Mouse (Mus musculus) lung, postnatal 0 days (tissue): ENCODE results near the gene Zranb3. TPM values are rescaled to one million over a fixed set of nuclear protein-coding genes. Genes with fewer than 3 reads are reported as not detected.
A peak's percentile ranks its signal among the peaks of the same experiment; 100 is the strongest.
"Not testable (repeated sequence)": the region's sequence is repeated elsewhere in the genome, so short reads cannot be mapped to it uniquely, and the experiment has no call there.

Experiments used
- ATAC-seq: fragments of 200-750 bp; cut with Nextera tagmentation; 2 replicates; pipeline ENCODE4 v1.8.0; 2017; ENCODE audit warnings: moderate library complexity
- DNase-seq: peaks from one replicate; pipeline ENCODE4 v3.0.0-alpha.2; 2016; ENCODE audit warnings: low spot score
- H3K27ac ChIP-seq: fragments of 300-500 bp; sonication (generic); 2 replicates; pipeline ENCODE4 v1.5.1; 2014; ENCODE audit warnings: antibody characterized with exemption, mild to moderate bottlenecking, low read length, mixed read lengths
- H3K27me3 ChIP-seq: fragments of 300-500 bp; sonication (generic); replicated peaks from 2 replicates; pipeline ENCODE4 v1.6.1; 2014; ENCODE audit warnings: low read length, mixed read lengths; ENCODE audit not compliant: insufficient read depth
- H3K36me3 ChIP-seq: fragments of 300-500 bp; sonication (generic); 2 replicates; pipeline ENCODE4 v1.6.1; 2014; ENCODE audit warnings: low read length, mixed read lengths; ENCODE audit not compliant: insufficient read depth
- H3K4me1 ChIP-seq: fragments of 300-500 bp; sonication (generic); 2 replicates; pipeline ENCODE4 v1.6.1; 2014; ENCODE audit warnings: antibody characterized with exemption, low read depth, low read length, mixed read lengths; ENCODE audit not compliant: insufficient read depth
- H3K4me2 ChIP-seq: fragments of 300-500 bp; sonication (generic); replicated peaks from 2 replicates; pipeline ENCODE4 v1.6.1; 2014; ENCODE audit warnings: low read depth, mild to moderate bottlenecking, low read length, moderate library complexity, mixed read lengths
- H3K4me3 ChIP-seq: fragments of 300-500 bp; sonication (generic); 2 replicates; pipeline ENCODE4 v1.5.1; 2014; ENCODE audit warnings: low read depth, low read length
- H3K9ac ChIP-seq: fragments of 300-500 bp; sonication (generic); replicated peaks from 2 replicates; pipeline ENCODE4 v1.6.1; 2014; ENCODE audit warnings: low read depth, mild to moderate bottlenecking
- H3K9me3 ChIP-seq: fragments of 300-500 bp; sonication (generic); 2 replicates; pipeline ENCODE4 v1.6.1; 2016; ENCODE audit warnings: low read length, mixed read lengths
- CTCF ChIP-seq: IDR thresholded peaks from 2 replicates; pipeline ENCODE4 v1.5.1; 2016; ENCODE audit warnings: antibody characterized with exemption, mild to moderate bottlenecking
- EP300 ChIP-seq: IDR thresholded peaks from 2 replicates; pipeline ENCODE4 v1.6.1; 2016; ENCODE audit warnings: antibody characterized with exemption, mild to moderate bottlenecking, control low read depth
- WGBS: fragments of 180-500 bp; shearing (Covaris S2); extraction: QIAGEN DNeasy Blood & Tissue Kit; methylation state at CpG from one replicate; pipeline ENCODE4 v1.1.7; 2014; 5-methylcytosine and 5-hydroxymethylcytosine counted together
- polyA plus RNA-seq: library from polyadenylated mRNA; unstranded; fragments of >200 nt; fragmentation: Nextera tagmentation; extraction: Ambion mirVana; gene quantifications from 2 replicates; pipeline ENCODE4 v1.2.1, GENCODE M21; 2015

The Zranb3 gene
- polyA plus RNA-seq, 1 experiment from 2014 or later: 1.0 TPM

GRCm38 (mm10) chr1:127958801-127959200 is 144.0 kb downstream of the Zranb3 start:
- H3K4me3 ChIP-seq: no peak overlapping the region
- H3K27ac ChIP-seq: no peak overlapping the region
- DNase-seq (no peak), ATAC-seq (peak; percentile 43; the same call in 1 of the 2 replicates)
- TF ChIP-seq EP300 (no peak), CTCF (no peak)
- no peaks in the 10 kb centered on the region for H3K4me1 ChIP-seq
- H3K9ac ChIP-seq: no peak overlapping the region
- H3K9me3 ChIP-seq: no peaks in the 10 kb centered on the region
- 33% methylated on average over 5 of the region's 5 CpGs for WGBS
- H3K4me2 ChIP-seq: no peak overlapping the region
- H3K27me3 ChIP-seq: no peaks in the 10 kb centered on the region
- H3K36me3 ChIP-seq: no peaks in the 10 kb centered on the region

DNA sequence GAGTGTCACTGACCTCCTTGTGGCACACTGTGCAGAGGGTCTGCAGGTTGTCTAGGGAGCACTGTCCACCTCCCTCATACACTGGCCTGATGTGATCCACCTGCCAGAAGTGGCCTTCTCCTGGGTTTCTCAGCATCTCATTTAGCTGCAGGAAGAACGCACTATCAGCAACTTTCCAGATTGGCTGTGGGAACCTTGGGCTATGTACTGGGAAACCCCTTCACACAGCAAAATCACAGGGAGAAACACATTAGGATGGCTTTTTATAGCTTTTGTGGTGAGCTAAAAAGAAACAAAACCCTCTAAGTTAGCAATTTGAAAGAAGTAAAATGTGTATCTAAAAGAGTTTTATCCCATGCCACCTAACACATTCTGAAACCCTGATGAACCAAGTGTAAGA is 146.3 kb downstream of the Zranb3 start:
- 86% methylated on average over 1 of the region's 1 CpGs for WGBS
- Histone ChIP-seq H3K4me2 (no peak overlapping the region), H3K36me3 (no peaks in the 10 kb centered on the region), H3K4me3 (no peak overlapping the region), H3K9me3 (no peaks in the 10 kb centered on the region), H3K4me1 (no peaks in the 10 kb centered on the region), H3K27ac (no peak overlapping the region), H3K27me3 (no peaks in the 10 kb centered on the region), H3K9ac (no peak overlapping the region)
- no peak for DNase-seq
- ATAC-seq: no peak
- TF ChIP-seq EP300: no peak
- TF ChIP-seq CTCF: no peak

DNA sequence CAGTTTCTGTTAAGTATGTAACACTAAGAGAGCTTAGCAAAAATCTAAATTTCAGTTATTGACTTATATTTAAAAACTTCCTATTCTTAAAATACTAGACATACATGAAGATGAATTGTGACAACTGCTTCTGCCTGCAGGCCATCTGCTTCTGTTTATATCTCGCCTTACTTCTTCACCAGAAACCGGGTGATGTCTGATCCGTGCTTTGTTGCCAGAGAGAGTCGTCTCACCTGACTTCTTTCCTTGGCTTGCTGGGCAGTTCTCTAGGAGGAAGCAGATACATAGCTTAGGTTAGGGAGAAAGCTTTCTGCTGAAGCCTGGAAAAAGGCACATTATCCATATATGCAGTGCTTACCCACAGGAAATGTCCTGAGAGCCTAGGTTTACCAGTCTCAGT is 148.0 kb downstream of the Zranb3 start:
- Histone ChIP-seq H3K9ac (no peak overlapping the region), H3K27me3 (no peaks in the 10 kb centered on the region), H3K4me2 (no peak overlapping the region), H3K27ac (no peak overlapping the region), H3K36me3 (no peaks in the 10 kb centered on the region), H3K9me3 (no peaks in the 10 kb centered on the region), H3K4me3 (no peak overlapping the region), H3K4me1 (no peaks in the 10 kb centered on the region)
- TF ChIP-seq CTCF: no peak
- DNase-seq: no peak
- ATAC-seq: no peak
- WGBS: 53% methylated on average over 4 of the region's 4 CpGs

- H3K27me3 ChIP-seq, H3K9ac ChIP-seq, H3K4me1 ChIP-seq, ATAC-seq, H3K27ac ChIP-seq, H3K4me2 ChIP-seq, DNase-seq, H3K36me3 ChIP-seq, H3K9me3 ChIP-seq, H3K4me3 ChIP-seq: not testable (repeated sequence)
- 65% methylated on average over 4 of the region's 4 CpGs for WGBS
Observed at GRCm38 (mm10) chr1:127954198-127954597, 148.6 kb downstream of the Zranb3 start.

- no peaks in the 10 kb centered on the region for H3K36me3 ChIP-seq
- DNase-seq: no peak
- WGBS: 81% methylated on average over 4 of the region's 4 CpGs
- H3K4me3 ChIP-seq: no peak overlapping the region
- H3K9ac ChIP-seq: no peak overlapping the region
- H3K27ac ChIP-seq: no peak overlapping the region
- no peak for ATAC-seq
- H3K4me2 ChIP-seq: no peak overlapping the region
- H3K9me3 ChIP-seq: no peaks in the 10 kb centered on the region
- TF ChIP-seq EP300 (no peak), CTCF (no peak)
- H3K27me3 ChIP-seq: no peaks in the 10 kb centered on the region
- no peaks in the 10 kb centered on the region for H3K4me1 ChIP-seq
Observed at GRCm38 (mm10) chr1:127952276-127952675, 150.6 kb downstream of the Zranb3 start.

DNA sequence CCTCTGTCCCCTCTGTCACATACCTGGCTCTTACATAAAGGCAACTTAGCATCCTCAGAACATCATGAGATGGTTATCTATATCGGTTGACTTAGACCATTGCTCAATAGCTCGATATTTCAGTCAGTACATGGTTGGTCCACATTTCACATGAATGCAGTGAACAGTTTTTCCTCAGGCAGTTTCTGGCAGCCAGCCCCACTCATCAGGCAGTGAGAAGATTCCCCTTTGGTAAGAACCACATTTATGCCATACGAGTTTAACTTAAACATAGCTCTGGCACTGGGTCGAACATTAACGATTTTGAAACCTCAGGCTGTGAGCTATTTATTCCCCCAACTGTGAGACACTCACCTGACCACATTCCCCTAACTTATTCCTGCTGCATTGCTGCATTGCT is 154.1 kb downstream of the Zranb3 start:
- no peak overlapping the region for H3K4me2 ChIP-seq
- no peak for ATAC-seq
- no peak overlapping the region for H3K27ac ChIP-seq
- no peak overlapping the region for H3K4me3 ChIP-seq
- H3K4me1 ChIP-seq: no peaks in the 10 kb centered on the region
- no peak for DNase-seq
- no peaks in the 10 kb centered on the region; the same call in none of the 2 replicates for H3K36me3 ChIP-seq
- H3K9me3 ChIP-seq: no peaks in the 10 kb centered on the region
- no peaks in the 10 kb centered on the region for H3K27me3 ChIP-seq
- 51% methylated on average over 5 of the region's 5 CpGs for WGBS
- TF ChIP-seq CTCF (no peak), EP300 (no peak)
- no peak overlapping the region for H3K9ac ChIP-seq

DNA sequence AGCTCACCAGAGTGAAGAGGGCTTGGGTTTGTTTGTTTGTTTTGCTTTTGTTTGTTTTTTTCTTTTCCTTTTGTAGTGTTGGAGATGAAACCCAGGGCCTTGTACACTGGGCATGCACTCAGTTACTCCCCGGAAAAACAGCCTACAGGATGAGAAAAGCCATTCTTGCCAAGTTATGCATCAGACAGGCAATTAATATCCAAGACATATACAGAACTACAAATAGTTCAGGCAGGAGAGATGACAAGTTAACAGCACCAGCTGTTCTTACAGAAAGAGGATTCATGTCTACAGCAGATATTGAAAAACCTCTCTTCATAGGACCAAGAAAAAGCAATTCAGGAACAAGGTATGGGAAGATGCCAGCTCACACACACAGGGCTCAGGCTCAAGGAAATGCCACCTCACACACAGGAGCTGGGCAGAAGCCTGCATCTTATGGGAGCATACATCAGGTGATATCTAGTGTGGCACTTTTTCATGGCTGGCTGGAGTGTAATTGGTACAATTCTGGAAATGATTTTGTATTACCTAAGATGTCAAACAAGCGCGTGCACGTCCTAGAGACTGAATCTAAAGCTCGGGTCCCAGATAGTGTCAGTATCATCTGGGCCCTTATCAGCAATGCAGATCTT is 156.1 kb downstream of the Zranb3 start:
- WGBS: 64% methylated on average over 5 of the region's 5 CpGs
- H3K9me3 ChIP-seq: no peaks in the 10 kb centered on the region
- DNase-seq: peak; percentile 24
- no peak overlapping the region for H3K4me2 ChIP-seq
- H3K4me1 ChIP-seq: no peaks in the 10 kb centered on the region
- H3K4me3 ChIP-seq: no peak overlapping the region
- no peaks in the 10 kb centered on the region; the same call in none of the 2 replicates for H3K36me3 ChIP-seq
- ATAC-seq: peak; percentile 56
- H3K9ac ChIP-seq: no peak overlapping the region
- TF ChIP-seq CTCF (no peak), EP300 (no peak)
- no peak overlapping the region for H3K27ac ChIP-seq
- H3K27me3 ChIP-seq: no peaks in the 10 kb centered on the region
